Mouse (Mus musculus): ENCODE measurements at regions not wholly inside any gene's neighbourhood (a gene's known extent, or its start where the extent isn't known, plus 50 kb on each side); places are given as distances from the start of the nearest gene placed in this dataset.
A peak's percentile ranks its signal among the peaks of the same experiment; 100 is the strongest.

- TF ChIP-seq CTCF (IDR thresholded peaks at IDR 0.05; ENCODE audit: low read depth, low read length) (no peak), GATA1 (IDR thresholded peaks at IDR 0.05; ENCODE audit: borderline replicate concordance, low read length) (no peak), TAL1 (conservative IDR thresholded peaks at IDR 0.05; ENCODE audit: low read depth, low read length) (peak; percentile 95)
Measured at GRCm38 (mm10) chr5:49876240-49876639, 182.6 kb downstream of the Adgra3 start.
